Mouse (Mus musculus): ENCODE data around the gene Slc46a1. TPM values are rescaled to one million over a fixed set of nuclear protein-coding genes. Genes with fewer than 3 reads are reported as not detected.

Gene Slc46a1
- polyA plus RNA-seq, 1 experiment from 2014 or later: 20.2 TPM

GRCm38 (mm10) chr11:78497071-78497541, 31.6 kb downstream of the Slc46a1 start:
- under 1% methylated on average over 44 of the region's 44 CpGs for WGBS
- Histone ChIP-seq H3K4me2 (replicated peaks) (peak overlapping the region; percentile 56), H3K4me3 (peak overlapping the region; percentile 92)

GRCm38 (mm10) chr11:78497544-78498522, 32.3 kb downstream of the Slc46a1 start, which contains the start of gene Sarm1:
Sarm1 (minus strand) TSS chr11:78497754.
- no peaks in the 10 kb centered on the region for H3K9me3 ChIP-seq
- WGBS: 2% methylated on average over 35 of the region's 36 CpGs
- H3K4me2 ChIP-seq (replicated peaks): peak within 1 kb of the TSS; percentile 56
- peak within 1 kb of the TSS; percentile 92 for H3K4me3 ChIP-seq
- H3K4me1 ChIP-seq: peaks cover 30% of the 10 kb centered on the region
- no peaks in the 10 kb centered on the region for H3K36me3 ChIP-seq
- ATAC-seq (replicated peaks): peak; percentile 98
- H3K27ac ChIP-seq (replicated peaks): peak within 1 kb of the TSS; percentile 96
- peak within 1 kb of the TSS; percentile 96 for H3K9ac ChIP-seq (replicated peaks)
- no peaks in the 10 kb centered on the region for H3K27me3 ChIP-seq

More at GRCm38 (mm10) chr11:78497071-78497541, 31.6 kb downstream of the Slc46a1 start:
- Histone ChIP-seq H3K4me1 (peaks cover 30% of the 10 kb centered on the region), H3K9me3 (no peaks in the 10 kb centered on the region), H3K9ac (replicated peaks) (peak overlapping the region; percentile 96), H3K27me3 (no peaks in the 10 kb centered on the region), H3K36me3 (no peaks in the 10 kb centered on the region), H3K27ac (replicated peaks) (peak overlapping the region; percentile 96)
- ATAC-seq (replicated peaks): peak; percentile 76

GRCm38 (mm10) chr11:78499004-78499403, 33.5 kb downstream of the Slc46a1 start, which contains the start of gene Vtn:
Vtn (plus strand) TSS chr11:78499091.
- Histone ChIP-seq H3K9ac (replicated peaks) (peak within 1 kb of the TSS; percentile 61), H3K9me3 (no peaks in the 10 kb centered on the region), H3K4me1 (peaks cover 38% of the 10 kb centered on the region), H3K36me3 (no peaks in the 10 kb centered on the region), H3K27me3 (no peaks in the 10 kb centered on the region), H3K4me2 (replicated peaks) (peak within 1 kb of the TSS; percentile 56), H3K27ac (replicated peaks) (peak within 1 kb of the TSS; percentile 96), H3K4me3 (peak within 1 kb of the TSS; percentile 92)
- no peak for ATAC-seq (replicated peaks)
- 64% methylated on average over 7 of the region's 7 CpGs for WGBS

GRCm38 (mm10) chr11:78499543-78499942, 34.0 kb downstream of the Slc46a1 start:
- ATAC-seq (replicated peaks): no peak
- H3K27ac ChIP-seq (replicated peaks): no peak overlapping the region
- H3K9ac ChIP-seq (replicated peaks): no peak overlapping the region
- WGBS: 52% methylated on average over 16 of the region's 16 CpGs
- H3K4me1 ChIP-seq: peaks cover 38% of the 10 kb centered on the region
- peak overlapping the region; percentile 6; the same call in 1 of the 2 replicates for H3K4me3 ChIP-seq
- H3K36me3 ChIP-seq: no peaks in the 10 kb centered on the region
- no peaks in the 10 kb centered on the region for H3K27me3 ChIP-seq
- no peak overlapping the region for H3K4me2 ChIP-seq (replicated peaks)
- no peaks in the 10 kb centered on the region for H3K9me3 ChIP-seq

- WGBS: 85% methylated on average over 9 of the region's 9 CpGs
- no peak for ATAC-seq (replicated peaks)
- H3K36me3 ChIP-seq: no peaks in the 10 kb centered on the region
- H3K27ac ChIP-seq (replicated peaks): no peak overlapping the region
- H3K27me3 ChIP-seq: no peaks in the 10 kb centered on the region
- H3K4me3 ChIP-seq: no peak overlapping the region
- peaks cover 26% of the 10 kb centered on the region for H3K4me1 ChIP-seq
- no peak overlapping the region for H3K4me2 ChIP-seq (replicated peaks)
- H3K9ac ChIP-seq (replicated peaks): no peak overlapping the region
- H3K9me3 ChIP-seq: no peaks in the 10 kb centered on the region
Observed at GRCm38 (mm10) chr11:78500623-78501202, 35.2 kb downstream of the Slc46a1 start.

GRCm38 (mm10) chr11:78501529-78501928, 36.0 kb downstream of the Slc46a1 start:
- peaks cover 3% of the 10 kb centered on the region; the same call in 1 of the 2 replicates for H3K36me3 ChIP-seq
- peaks cover 18% of the 10 kb centered on the region for H3K4me1 ChIP-seq
- no peak overlapping the region for H3K4me3 ChIP-seq
- 79% methylated on average over 20 of the region's 20 CpGs for WGBS
- H3K27ac ChIP-seq (replicated peaks): no peak overlapping the region
- no peak overlapping the region for H3K4me2 ChIP-seq (replicated peaks)
- H3K9me3 ChIP-seq: no peaks in the 10 kb centered on the region
- H3K27me3 ChIP-seq: no peaks in the 10 kb centered on the region
- H3K9ac ChIP-seq (replicated peaks): no peak overlapping the region
- no peak for ATAC-seq (replicated peaks)

- Histone ChIP-seq H3K27ac (replicated peaks) (peak within 1 kb of the TSS; percentile 60; the same call in 1 of the 2 replicates), H3K4me3 (no peak within 1 kb of the TSS), H3K4me1 (peaks cover 13% of the 10 kb centered on the region), H3K27me3 (no peaks in the 10 kb centered on the region), H3K9ac (replicated peaks) (no peak within 1 kb of the TSS), H3K9me3 (no peaks in the 10 kb centered on the region), H3K36me3 (peaks cover 17% of the 10 kb centered on the region), H3K4me2 (replicated peaks) (no peak within 1 kb of the TSS)
- ATAC-seq (replicated peaks): no peak; the same call in 1 of the 2 replicates
- 56% methylated on average over 7 of the region's 7 CpGs for WGBS
Observed at GRCm38 (mm10) chr11:78502909-78503650, 37.6 kb downstream of the Slc46a1 start, which contains the start of gene Sebox. Sebox (plus strand) TSS chr11:78503447.

GRCm38 (mm10) chr11:78505430-78505829, 39.9 kb downstream of the Slc46a1 start:
- ATAC-seq (replicated peaks): no peak
- H3K27me3 ChIP-seq: no peaks in the 10 kb centered on the region
- H3K9ac ChIP-seq (replicated peaks): no peak overlapping the region
- H3K4me1 ChIP-seq: peaks cover 8% of the 10 kb centered on the region
- peaks cover 25% of the 10 kb centered on the region for H3K36me3 ChIP-seq
- whole genome bisulfite sequencing: 85% methylated on average over 3 of the region's 3 CpGs
- no peak overlapping the region for H3K4me3 ChIP-seq
- H3K27ac ChIP-seq (replicated peaks): no peak overlapping the region
- no peaks in the 10 kb centered on the region for H3K9me3 ChIP-seq
- no peak overlapping the region for H3K4me2 ChIP-seq (replicated peaks)

GRCm38 (mm10) chr11:78509148-78509547, 43.7 kb downstream of the Slc46a1 start:
- H3K36me3 ChIP-seq: peaks cover 25% of the 10 kb centered on the region
- H3K9ac ChIP-seq (replicated peaks): no peak overlapping the region
- peaks cover 19% of the 10 kb centered on the region for H3K4me1 ChIP-seq
- H3K27ac ChIP-seq (replicated peaks): no peak overlapping the region
- WGBS: 80% methylated on average over 5 of the region's 5 CpGs
- no peaks in the 10 kb centered on the region for H3K27me3 ChIP-seq
- no peaks in the 10 kb centered on the region for H3K9me3 ChIP-seq
- H3K4me2 ChIP-seq (replicated peaks): no peak overlapping the region
- ATAC-seq (replicated peaks): no peak
- H3K4me3 ChIP-seq: no peak overlapping the region

- WGBS: under 1% methylated on average over 67 of the region's 67 CpGs
- Histone ChIP-seq H3K9ac (replicated peaks) (peak within 1 kb of the TSS; percentile 98), H3K27ac (replicated peaks) (peak within 1 kb of the TSS; percentile 85), H3K4me2 (replicated peaks) (peak within 1 kb of the TSS; percentile 92), H3K4me1 (peaks cover 19% of the 10 kb centered on the region), H3K9me3 (no peaks in the 10 kb centered on the region), H3K4me3 (peak within 1 kb of the TSS; percentile 96), H3K27me3 (no peaks in the 10 kb centered on the region), H3K36me3 (peaks cover 41% of the 10 kb centered on the region)
- peak; percentile 97 for ATAC-seq (replicated peaks)
Observed at GRCm38 (mm10) chr11:78512025-78512957, 46.8 kb downstream of the Slc46a1 start, which contains the start of the genes Tmem199 and Poldip2. Tmem199 (minus strand) TSS chr11:78512172. Poldip2 (plus strand) TSS chr11:78512193.
